Mouse (Mus musculus): Measurements from ENCODE around the gene Prkra.

DNA sequence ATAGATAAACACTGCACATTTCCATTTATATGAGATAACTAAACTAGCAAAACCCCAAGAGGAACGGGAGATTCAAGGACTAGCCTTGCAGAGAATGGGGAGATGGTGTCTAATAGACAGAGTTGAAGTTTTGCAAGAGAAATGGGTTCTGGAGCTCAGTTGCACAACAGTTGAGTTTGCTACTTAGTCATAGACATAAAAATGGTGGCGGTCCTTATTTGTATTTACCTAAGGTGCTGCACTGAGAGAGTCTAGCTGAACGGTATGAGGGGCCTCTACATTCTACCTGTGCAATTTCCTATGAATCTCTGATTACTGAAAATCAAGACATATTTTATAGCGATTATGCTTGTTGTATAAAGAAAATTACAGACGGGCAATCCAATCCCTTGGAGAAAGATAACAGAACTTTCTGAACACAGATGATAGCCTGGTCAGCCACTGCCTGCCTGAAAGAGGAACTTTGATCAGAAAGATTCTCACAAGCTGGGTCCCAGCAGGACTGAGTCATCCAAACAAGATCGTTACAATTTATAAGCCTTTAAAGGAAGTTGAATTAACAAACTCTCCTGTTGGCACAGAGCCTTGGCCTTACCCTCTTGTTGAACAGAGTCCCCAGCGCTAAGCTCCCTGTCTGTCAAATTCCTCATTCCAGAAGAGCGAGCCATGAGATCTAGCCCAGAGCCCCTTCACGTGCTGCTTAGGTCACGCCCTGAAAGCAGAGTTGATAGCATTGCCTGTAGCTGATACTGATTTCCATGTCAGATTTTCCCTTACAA, 37.3 kb downstream of the Prkra start:
- no peak for TF ChIP-seq TAL1 (IDR thresholded peaks at IDR 0.05; ENCODE audit: low read length)
- no peak for TF ChIP-seq GATA1 (IDR thresholded peaks at IDR 0.05; ENCODE audit: low read length)
